Mouse (Mus musculus) heart, postnatal 0 days (tissue): ENCODE results near the gene Dmwd.

Experiments
- CTCF ChIP-seq: IDR thresholded peaks from 2 replicates; pipeline ENCODE4 v1.5.1; 2016; ENCODE audit warnings: antibody characterized with exemption, control low read depth, low read depth
- EP300 ChIP-seq: IDR thresholded peaks from 2 replicates; pipeline ENCODE4 v1.6.1; 2016; ENCODE audit warnings: antibody characterized with exemption, low read depth

DNA sequence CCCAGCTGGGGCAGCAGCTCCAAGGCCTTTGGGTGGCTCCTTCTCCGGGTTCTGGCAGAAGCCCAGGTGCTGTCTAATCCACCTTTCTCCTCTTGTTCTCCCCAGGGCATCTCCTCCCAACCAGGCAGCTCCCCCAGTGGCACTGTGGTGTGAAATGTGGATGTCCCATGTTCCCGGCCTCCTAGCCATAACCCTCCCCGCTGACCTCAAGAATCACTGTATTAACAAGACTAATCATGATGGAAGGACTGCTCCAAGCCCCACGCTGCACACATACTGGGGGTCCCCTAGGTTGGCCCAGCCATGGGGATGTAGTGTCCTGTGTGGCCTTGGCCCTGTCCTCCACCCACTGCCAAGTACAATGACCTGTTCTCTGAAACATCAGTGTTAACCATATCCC, 6.1 kb downstream of the Dmwd start:
- TF ChIP-seq EP300 = no peak
- no peak for TF ChIP-seq CTCF
